Mouse (Mus musculus) midbrain, embryonic 13.5 days (tissue): ENCODE measurements around the gene Spi1. TPM values are rescaled to one million over a fixed set of nuclear protein-coding genes. Genes with fewer than 3 reads are reported as not detected.

Experiments used
- ATAC-seq: fragments of 200-750 bp; cut with Nextera tagmentation; 2 replicates; pipeline ENCODE4 v1.8.0; 2017; ENCODE audit warnings: mild to moderate bottlenecking, moderate TSS enrichment, moderate library complexity
- H3K27ac ChIP-seq: fragments of 300-500 bp; sonication (generic); 2 replicates; pipeline ENCODE4 v1.5.1; 2015; ENCODE audit warnings: inconsistent platforms, mild to moderate bottlenecking, moderate library complexity
- H3K27me3 ChIP-seq: fragments of 300-500 bp; sonication (generic); 2 replicates; pipeline ENCODE4 v1.6.1; 2015; ENCODE audit warnings: mild to moderate bottlenecking, inconsistent platforms
- H3K36me3 ChIP-seq: fragments of 300-500 bp; sonication (generic); 2 replicates; pipeline ENCODE4 v1.6.1; 2015; ENCODE audit warnings: mild to moderate bottlenecking, inconsistent platforms
- H3K4me1 ChIP-seq: fragments of 300-500 bp; sonication (generic); replicated peaks from 2 replicates; pipeline ENCODE4 v1.6.1; 2015; ENCODE audit warnings: inconsistent platforms
- H3K4me2 ChIP-seq: fragments of 300-500 bp; sonication (generic); replicated peaks from 2 replicates; pipeline ENCODE4 v1.6.1; 2015; ENCODE audit warnings: moderate library complexity, mild to moderate bottlenecking, inconsistent platforms
- H3K4me3 ChIP-seq: fragments of 300-500 bp; sonication (generic); replicated peaks from 2 replicates; pipeline ENCODE4 v1.5.1; 2015; ENCODE audit warnings: mild to moderate bottlenecking, inconsistent platforms
- H3K9ac ChIP-seq: fragments of 300-500 bp; sonication (generic); replicated peaks from 2 replicates; pipeline ENCODE4 v1.6.1; 2015; ENCODE audit warnings: mild to moderate bottlenecking, inconsistent platforms
- H3K9me3 ChIP-seq: fragments of 300-500 bp; sonication (generic); 2 replicates; pipeline ENCODE4 v1.6.1; 2016; ENCODE audit warnings: mild to moderate bottlenecking, inconsistent platforms
- WGBS: fragments of 180-500 bp; shearing (Covaris S2); methylation state at CpG from one replicate; pipeline ENCODE4 v1.1.7; 2015; 5-methylcytosine and 5-hydroxymethylcytosine counted together
- polyA plus RNA-seq: library from polyadenylated mRNA; unstranded; fragments of >200 nt; fragmentation: Nextera tagmentation; extraction: Ambion mirVana; gene quantifications from 2 replicates; pipeline ENCODE4 v1.2.1, GENCODE M21; 2015

Gene Spi1
- polyA plus RNA-seq, 1 experiment from 2014 or later: 3.0 TPM

GRCm38 (mm10) chr2:91085494-91086391 is 3.6 kb downstream of the Spi1 start:
- ATAC-seq: no peak
- H3K4me1 ChIP-seq: no peaks in the 10 kb centered on the region
- H3K36me3 ChIP-seq: no peaks in the 10 kb centered on the region
- H3K4me2 ChIP-seq: no peak overlapping the region
- H3K27me3 ChIP-seq: no peaks in the 10 kb centered on the region
- no peaks in the 10 kb centered on the region for H3K9me3 ChIP-seq
- WGBS: 86% methylated on average over 14 of the region's 14 CpGs
- no peak overlapping the region for H3K27ac ChIP-seq
- H3K4me3 ChIP-seq: no peak overlapping the region
- H3K9ac ChIP-seq: no peak overlapping the region

- no peaks in the 10 kb centered on the region for H3K9me3 ChIP-seq
- no peak overlapping the region for H3K9ac ChIP-seq
- no peaks in the 10 kb centered on the region for H3K4me1 ChIP-seq
- 58% methylated on average over 9 of the region's 9 CpGs for WGBS
- no peak overlapping the region for H3K4me2 ChIP-seq
- H3K4me3 ChIP-seq: no peak overlapping the region
- no peaks in the 10 kb centered on the region for H3K27me3 ChIP-seq
- ATAC-seq: no peak
- no peaks in the 10 kb centered on the region for H3K36me3 ChIP-seq
- H3K27ac ChIP-seq: no peak overlapping the region
These were observed 4.4 kb downstream of the Spi1 start for GRCm38 (mm10) chr2:91086392-91087237.

GRCm38 (mm10) chr2:91087453-91087852 is 5.3 kb downstream of the Spi1 start:
- WGBS: 88% methylated on average over 9 of the region's 9 CpGs

GRCm38 (mm10) chr2:91088987-91089386 is 6.8 kb downstream of the Spi1 start:
- H3K4me3 ChIP-seq: no peak overlapping the region
- no peaks in the 10 kb centered on the region for H3K27me3 ChIP-seq
- H3K4me2 ChIP-seq: no peak overlapping the region
- H3K9ac ChIP-seq: no peak overlapping the region
- 82% methylated on average over 9 of the region's 9 CpGs for WGBS
- no peak for ATAC-seq
- no peak overlapping the region for H3K27ac ChIP-seq
- no peaks in the 10 kb centered on the region for H3K9me3 ChIP-seq
- H3K36me3 ChIP-seq: no peaks in the 10 kb centered on the region
- H3K4me1 ChIP-seq: no peaks in the 10 kb centered on the region

More at GRCm38 (mm10) chr2:91087453-91087852, 5.3 kb downstream of the Spi1 start:
- Histone ChIP-seq H3K9me3 (no peaks in the 10 kb centered on the region), H3K27me3 (no peaks in the 10 kb centered on the region), H3K27ac (no peak overlapping the region), H3K4me1 (no peaks in the 10 kb centered on the region), H3K4me2 (no peak overlapping the region), H3K9ac (no peak overlapping the region), H3K36me3 (no peaks in the 10 kb centered on the region), H3K4me3 (no peak overlapping the region)
- no peak for ATAC-seq

GRCm38 (mm10) chr2:91090208-91090607 is 8.0 kb downstream of the Spi1 start:
- no peaks in the 10 kb centered on the region for H3K9me3 ChIP-seq
- ATAC-seq: no peak
- H3K9ac ChIP-seq: no peak overlapping the region
- H3K4me2 ChIP-seq: no peak overlapping the region
- 79% methylated on average over 6 of the region's 6 CpGs for WGBS
- no peak overlapping the region for H3K4me3 ChIP-seq
- H3K4me1 ChIP-seq: no peaks in the 10 kb centered on the region
- no peak overlapping the region for H3K27ac ChIP-seq
- no peaks in the 10 kb centered on the region for H3K27me3 ChIP-seq
- H3K36me3 ChIP-seq: no peaks in the 10 kb centered on the region

- H3K9me3 ChIP-seq: no peaks in the 10 kb centered on the region
- no peak overlapping the region for H3K4me2 ChIP-seq
- no peaks in the 10 kb centered on the region for H3K36me3 ChIP-seq
- H3K27ac ChIP-seq: no peak overlapping the region
- no peaks in the 10 kb centered on the region for H3K27me3 ChIP-seq
- no peak for ATAC-seq
- H3K4me1 ChIP-seq: no peaks in the 10 kb centered on the region
- H3K9ac ChIP-seq: no peak overlapping the region
- 79% methylated on average over 6 of the region's 6 CpGs for WGBS
- H3K4me3 ChIP-seq: no peak overlapping the region
These were observed 8.6 kb downstream of the Spi1 start for GRCm38 (mm10) chr2:91090827-91091226.

GRCm38 (mm10) chr2:91096524-91096923 is 14.3 kb downstream of the Spi1 start:
- no peak overlapping the region for H3K9ac ChIP-seq
- H3K27ac ChIP-seq: no peak overlapping the region
- H3K4me2 ChIP-seq: no peak overlapping the region
- ATAC-seq: no peak
- no peaks in the 10 kb centered on the region for H3K9me3 ChIP-seq
- no peak overlapping the region for H3K4me3 ChIP-seq
- WGBS: 73% methylated on average over 14 of the region's 14 CpGs
- no peaks in the 10 kb centered on the region for H3K4me1 ChIP-seq
- no peaks in the 10 kb centered on the region for H3K36me3 ChIP-seq
- H3K27me3 ChIP-seq: no peaks in the 10 kb centered on the region

- no peak for ATAC-seq
- Histone ChIP-seq H3K27me3 (no peaks in the 10 kb centered on the region), H3K9ac (no peak overlapping the region), H3K4me1 (no peaks in the 10 kb centered on the region), H3K36me3 (no peaks in the 10 kb centered on the region), H3K4me2 (no peak overlapping the region), H3K27ac (no peak overlapping the region), H3K4me3 (no peak overlapping the region), H3K9me3 (no peaks in the 10 kb centered on the region)
- WGBS: 84% methylated on average over 10 of the region's 10 CpGs
These were observed 14.8 kb downstream of the Spi1 start for GRCm38 (mm10) chr2:91097015-91097414.

- Histone ChIP-seq H3K36me3 (no peaks in the 10 kb centered on the region), H3K4me2 (no peak overlapping the region), H3K27me3 (no peaks in the 10 kb centered on the region), H3K9me3 (no peaks in the 10 kb centered on the region), H3K27ac (no peak overlapping the region), H3K4me3 (no peak overlapping the region), H3K4me1 (no peaks in the 10 kb centered on the region), H3K9ac (no peak overlapping the region)
- WGBS: 81% methylated on average over 2 of the region's 2 CpGs
- no peak for ATAC-seq
These were observed 16.0 kb downstream of the Spi1 start for GRCm38 (mm10) chr2:91098156-91098555.

- Histone ChIP-seq H3K4me3 (no peak overlapping the region), H3K27me3 (no peaks in the 10 kb centered on the region), H3K4me1 (no peaks in the 10 kb centered on the region), H3K4me2 (no peak overlapping the region), H3K9ac (no peak overlapping the region), H3K27ac (no peak overlapping the region), H3K36me3 (no peaks in the 10 kb centered on the region), H3K9me3 (no peaks in the 10 kb centered on the region)
- WGBS: 7% methylated on average over 7 of the region's 7 CpGs
- ATAC-seq: peak; percentile 88
These were observed 19.0 kb downstream of the Spi1 start for GRCm38 (mm10) chr2:91101124-91101740.

- Histone ChIP-seq H3K4me2 (no peak overlapping the region), H3K36me3 (no peaks in the 10 kb centered on the region), H3K9me3 (no peaks in the 10 kb centered on the region), H3K9ac (no peak overlapping the region), H3K4me3 (no peak overlapping the region), H3K4me1 (no peaks in the 10 kb centered on the region), H3K27ac (no peak overlapping the region), H3K27me3 (no peaks in the 10 kb centered on the region)
- no peak for ATAC-seq
- 88% methylated on average over 3 of the region's 3 CpGs for WGBS
These were observed 26.0 kb downstream of the Spi1 start for GRCm38 (mm10) chr2:91108156-91108555.

- WGBS: 82% methylated on average over 5 of the region's 5 CpGs
- Histone ChIP-seq H3K4me3 (no peak overlapping the region), H3K36me3 (no peaks in the 10 kb centered on the region), H3K4me1 (no peaks in the 10 kb centered on the region), H3K4me2 (no peak overlapping the region), H3K27me3 (no peaks in the 10 kb centered on the region), H3K27ac (no peak overlapping the region), H3K9me3 (no peaks in the 10 kb centered on the region), H3K9ac (no peak overlapping the region)
- no peak for ATAC-seq
These were observed 27.1 kb downstream of the Spi1 start for GRCm38 (mm10) chr2:91109241-91109640.
